Mouse (Mus musculus): ENCODE measurements around the gene Trim37. TPM values are rescaled to one million over a fixed set of nuclear protein-coding genes. Genes with fewer than 3 reads are reported as not detected.

The Trim37 gene
- polyA plus RNA-seq, 1 experiment from 2014 or later, result 40.4 TPM

DNA sequence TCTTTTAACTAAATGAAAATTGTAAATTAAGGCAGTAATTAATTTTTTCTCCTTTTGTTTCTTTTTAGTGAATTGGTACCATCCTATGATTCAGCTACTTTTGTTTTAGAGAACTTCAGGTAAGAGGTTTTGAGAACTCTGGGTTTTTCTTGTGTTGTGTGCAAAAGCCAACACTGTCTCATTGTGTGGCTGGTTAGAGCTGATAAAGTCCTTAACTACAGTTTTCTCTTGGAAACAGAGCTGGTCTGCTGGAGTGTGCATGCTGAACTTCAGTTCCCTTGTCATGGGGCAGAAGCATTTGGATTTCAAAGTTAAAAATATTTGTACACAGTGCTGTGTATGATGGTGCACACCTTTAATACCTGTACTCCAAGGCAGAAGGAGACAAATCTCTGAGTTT is 36.9 kb downstream of the Trim37 start:
- no peaks in the 10 kb centered on the region for H3K27me3 ChIP-seq (replicated peaks; ENCODE audit: control insufficient read depth, insufficient read depth, low read length)
- DNase-seq (ENCODE audit: low spot score), result no peak
- no peak overlapping the region for H3K4me3 ChIP-seq (ENCODE audit: low read depth, low read length)
- H3K27ac ChIP-seq (ENCODE audit: low read depth, low read length), result no peak overlapping the region
- H3K4me2 ChIP-seq, result no peak overlapping the region
- no peak for ATAC-seq (replicated peaks; ENCODE audit: low FRiP score)
- H3K4me1 ChIP-seq (replicated peaks; ENCODE audit: control insufficient read depth, insufficient read depth, low read length), result no peaks in the 10 kb centered on the region
- no peak overlapping the region for H3K9ac ChIP-seq (ENCODE audit: low read depth, low read length)
- no peaks in the 10 kb centered on the region for H3K9me3 ChIP-seq (ENCODE audit: control insufficient read depth, low read length)
- peaks cover 19% of the 10 kb centered on the region for H3K36me3 ChIP-seq (ENCODE audit: control insufficient read depth, insufficient read depth, low read length)

GRCm38 (mm10) chr11:87173625-87174024 is 46.7 kb downstream of the Trim37 start:
- no peak overlapping the region for H3K27ac ChIP-seq (ENCODE audit: low read depth, low read length)
- DNase-seq (ENCODE audit: low spot score), result no peak
- no peak overlapping the region for H3K4me2 ChIP-seq
- H3K9me3 ChIP-seq (ENCODE audit: control insufficient read depth, low read length), result no peaks in the 10 kb centered on the region
- H3K4me3 ChIP-seq (ENCODE audit: low read depth, low read length), result no peak overlapping the region
- 89% methylated on average over 5 of the region's 5 CpGs for WGBS
- no peak for ATAC-seq (replicated peaks; ENCODE audit: low FRiP score)
- H3K36me3 ChIP-seq (ENCODE audit: control insufficient read depth, insufficient read depth, low read length), result peaks cover 4% of the 10 kb centered on the region; the same call in 1 of the 2 replicates
- H3K9ac ChIP-seq (ENCODE audit: low read depth, low read length), result no peak overlapping the region
- H3K27me3 ChIP-seq (replicated peaks; ENCODE audit: control insufficient read depth, insufficient read depth, low read length), result no peaks in the 10 kb centered on the region
- no peaks in the 10 kb centered on the region for H3K4me1 ChIP-seq (replicated peaks; ENCODE audit: control insufficient read depth, insufficient read depth, low read length)

- WGBS, result 96% methylated on average over 4 of the region's 4 CpGs
- H3K9me3 ChIP-seq (ENCODE audit: control insufficient read depth, low read length), result no peaks in the 10 kb centered on the region
Measured at GRCm38 (mm10) chr11:87175031-87175430, 48.2 kb downstream of the Trim37 start.

GRCm38 (mm10) chr11:87212313-87212712 is 85.4 kb downstream of the Trim37 start:
- WGBS, result 55% methylated on average over 5 of the region's 5 CpGs
- no peak overlapping the region for H3K9ac ChIP-seq (ENCODE audit: low read depth, low read length)
- DNase-seq (ENCODE audit: low spot score) (no peak), ATAC-seq (replicated peaks; ENCODE audit: low FRiP score) (no peak)
- no peak overlapping the region for H3K4me3 ChIP-seq (ENCODE audit: low read depth, low read length)
- no peak overlapping the region for H3K27ac ChIP-seq (ENCODE audit: low read depth, low read length)
- no peaks in the 10 kb centered on the region for H3K9me3 ChIP-seq (ENCODE audit: control insufficient read depth, low read length)
- H3K4me1 ChIP-seq (replicated peaks; ENCODE audit: control insufficient read depth, insufficient read depth, low read length), result no peaks in the 10 kb centered on the region
- no peak overlapping the region for H3K4me2 ChIP-seq
- no peaks in the 10 kb centered on the region for H3K27me3 ChIP-seq (replicated peaks; ENCODE audit: control insufficient read depth, insufficient read depth, low read length)
- H3K36me3 ChIP-seq (ENCODE audit: control insufficient read depth, insufficient read depth, low read length), result no peaks in the 10 kb centered on the region; the same call in 1 of the 2 replicates

More at GRCm38 (mm10) chr11:87175031-87175430, 48.2 kb downstream of the Trim37 start:
- Histone ChIP-seq H3K4me2 (no peak overlapping the region), H3K9ac (ENCODE audit: low read depth, low read length) (no peak overlapping the region), H3K27me3 (replicated peaks; ENCODE audit: control insufficient read depth, insufficient read depth, low read length) (no peaks in the 10 kb centered on the region), H3K4me1 (replicated peaks; ENCODE audit: control insufficient read depth, insufficient read depth, low read length) (no peaks in the 10 kb centered on the region), H3K4me3 (ENCODE audit: low read depth, low read length) (no peak overlapping the region), H3K36me3 (ENCODE audit: control insufficient read depth, insufficient read depth, low read length) (peaks cover 4% of the 10 kb centered on the region; the same call in 1 of the 2 replicates), H3K27ac (ENCODE audit: low read depth, low read length) (no peak overlapping the region)
- ATAC-seq (replicated peaks; ENCODE audit: low FRiP score) (no peak), DNase-seq (ENCODE audit: low spot score) (no peak)

GRCm38 (mm10) chr11:87222686-87223085 is 95.8 kb downstream of the Trim37 start:
- WGBS, result 87% methylated on average over 3 of the region's 3 CpGs
- DNase-seq (ENCODE audit: low spot score), result no peak
- H3K27me3 ChIP-seq (replicated peaks; ENCODE audit: control insufficient read depth, insufficient read depth, low read length), result no peaks in the 10 kb centered on the region

GRCm38 (mm10) chr11:87227056-87227455 is 100.2 kb downstream of the Trim37 start:
- Histone ChIP-seq H3K4me3 (ENCODE audit: low read depth, low read length) (no peak overlapping the region), H3K4me2 (no peak overlapping the region), H3K9ac (ENCODE audit: low read depth, low read length) (no peak overlapping the region), H3K27ac (ENCODE audit: low read depth, low read length) (no peak overlapping the region), H3K27me3 (replicated peaks; ENCODE audit: control insufficient read depth, insufficient read depth, low read length) (no peaks in the 10 kb centered on the region), H3K9me3 (ENCODE audit: control insufficient read depth, low read length) (no peaks in the 10 kb centered on the region), H3K4me1 (replicated peaks; ENCODE audit: control insufficient read depth, insufficient read depth, low read length) (no peaks in the 10 kb centered on the region), H3K36me3 (ENCODE audit: control insufficient read depth, insufficient read depth, low read length) (peaks cover 2% of the 10 kb centered on the region; the same call in 1 of the 2 replicates)
- DNase-seq (ENCODE audit: low spot score) (no peak), ATAC-seq (replicated peaks; ENCODE audit: low FRiP score) (no peak)
- WGBS, result 79% methylated on average over 5 of the region's 5 CpGs

More at GRCm38 (mm10) chr11:87222686-87223085, 95.8 kb downstream of the Trim37 start:
- Histone ChIP-seq H3K9ac (ENCODE audit: low read depth, low read length) (no peak overlapping the region), H3K4me1 (replicated peaks; ENCODE audit: control insufficient read depth, insufficient read depth, low read length) (no peaks in the 10 kb centered on the region), H3K4me2 (no peak overlapping the region), H3K27ac (ENCODE audit: low read depth, low read length) (no peak overlapping the region), H3K4me3 (ENCODE audit: low read depth, low read length) (no peak overlapping the region), H3K36me3 (ENCODE audit: control insufficient read depth, insufficient read depth, low read length) (peaks cover 2% of the 10 kb centered on the region; the same call in 1 of the 2 replicates), H3K9me3 (ENCODE audit: control insufficient read depth, low read length) (no peaks in the 10 kb centered on the region)
- ATAC-seq (replicated peaks; ENCODE audit: low FRiP score), result no peak

DNA sequence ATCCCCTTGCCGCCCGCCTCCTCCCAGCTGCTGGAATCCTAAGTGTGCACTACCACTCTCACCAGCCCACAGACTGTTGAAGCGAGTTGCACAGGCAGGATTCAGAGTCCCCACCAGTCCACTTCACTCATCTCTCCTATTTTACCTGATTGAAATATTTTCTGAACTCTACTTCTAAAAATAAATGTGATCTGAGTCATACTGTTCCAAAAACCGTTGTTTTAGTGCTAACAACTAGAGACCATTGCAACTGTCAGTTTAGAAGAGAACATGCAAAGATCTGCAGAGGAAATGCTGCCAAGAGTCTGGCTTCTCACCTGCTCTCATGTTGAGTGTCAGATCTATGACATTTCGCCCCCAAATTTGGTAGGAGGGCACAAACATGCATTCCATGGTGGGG is 106.5 kb downstream of the Trim37 start:
- Histone ChIP-seq H3K4me2 (no peak overlapping the region), H3K36me3 (ENCODE audit: control insufficient read depth, insufficient read depth, low read length) (no peaks in the 10 kb centered on the region), H3K4me1 (replicated peaks; ENCODE audit: control insufficient read depth, insufficient read depth, low read length) (no peaks in the 10 kb centered on the region), H3K9me3 (ENCODE audit: control insufficient read depth, low read length) (no peaks in the 10 kb centered on the region), H3K27ac (ENCODE audit: low read depth, low read length) (no peak overlapping the region), H3K4me3 (ENCODE audit: low read depth, low read length) (no peak overlapping the region), H3K9ac (ENCODE audit: low read depth, low read length) (no peak overlapping the region), H3K27me3 (replicated peaks; ENCODE audit: control insufficient read depth, insufficient read depth, low read length) (no peaks in the 10 kb centered on the region)
- WGBS, result 88% methylated on average over 5 of the region's 5 CpGs
- no peak for DNase-seq (ENCODE audit: low spot score)
- no peak for ATAC-seq (replicated peaks; ENCODE audit: low FRiP score)

DNA sequence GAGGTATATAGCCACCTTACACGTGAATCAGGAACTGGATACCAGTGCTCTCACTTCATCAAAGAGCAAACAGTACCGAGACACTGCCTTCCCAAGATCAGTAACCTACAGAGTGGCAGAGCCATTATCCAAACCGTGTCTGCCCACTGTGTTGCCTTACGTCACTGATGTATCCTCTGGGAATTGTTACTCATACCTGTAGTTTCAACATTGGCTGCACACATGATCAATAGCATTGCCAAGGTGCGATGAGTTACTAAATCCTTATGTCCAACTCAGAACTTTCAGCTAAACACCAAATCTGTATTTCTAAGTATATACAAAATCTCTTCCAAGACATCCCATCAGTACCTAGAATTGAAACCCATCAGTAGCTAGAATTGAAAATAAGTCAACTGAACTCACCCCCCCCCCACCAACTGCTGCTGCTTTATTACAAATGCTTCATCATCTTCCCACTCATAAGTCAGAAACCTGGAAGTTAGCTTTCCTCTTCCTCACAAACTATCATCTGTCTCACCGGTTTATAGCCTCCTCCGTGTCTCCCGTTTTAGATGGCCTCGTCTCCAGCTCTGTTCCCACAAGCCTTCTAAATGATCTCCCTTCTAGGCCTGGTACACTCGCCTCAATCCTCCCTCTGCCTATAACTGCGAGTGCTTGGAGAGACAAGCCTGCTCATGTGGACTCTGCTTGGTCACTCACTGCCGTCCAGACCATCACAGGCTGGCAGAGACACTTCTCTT is 108.0 kb downstream of the Trim37 start:
- H3K27ac ChIP-seq (ENCODE audit: low read depth, low read length), result no peak overlapping the region

DNA sequence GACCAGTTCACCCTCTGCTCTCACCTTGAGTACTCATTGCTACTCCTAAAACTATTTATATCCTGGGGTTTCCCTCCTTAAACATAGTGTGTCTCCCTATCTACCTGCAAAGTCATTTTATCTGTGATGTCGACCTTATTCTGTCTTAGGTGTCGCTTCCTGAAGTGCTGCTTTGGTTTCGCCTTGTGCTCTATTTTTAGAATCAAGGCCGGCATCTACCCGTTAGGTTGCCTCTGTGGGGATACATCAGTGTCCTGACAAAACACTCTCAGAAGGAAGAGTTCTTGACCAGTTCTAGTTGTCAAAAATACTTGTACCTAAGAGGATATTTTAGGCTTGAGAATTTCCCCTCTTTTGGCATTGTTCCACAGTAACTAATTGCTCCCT is 108.6 kb downstream of the Trim37 start:
- Histone ChIP-seq H3K9me3 (ENCODE audit: control insufficient read depth, low read length) (no peaks in the 10 kb centered on the region), H3K9ac (ENCODE audit: low read depth, low read length) (no peak overlapping the region), H3K36me3 (ENCODE audit: control insufficient read depth, insufficient read depth, low read length) (no peaks in the 10 kb centered on the region), H3K27me3 (replicated peaks; ENCODE audit: control insufficient read depth, insufficient read depth, low read length) (no peaks in the 10 kb centered on the region), H3K4me2 (no peak overlapping the region), H3K4me1 (replicated peaks; ENCODE audit: control insufficient read depth, insufficient read depth, low read length) (no peaks in the 10 kb centered on the region), H3K27ac (ENCODE audit: low read depth, low read length) (no peak overlapping the region), H3K4me3 (ENCODE audit: low read depth, low read length) (no peak overlapping the region)
- no peak for ATAC-seq (replicated peaks; ENCODE audit: low FRiP score)
- DNase-seq (ENCODE audit: low spot score), result no peak
- whole genome bisulfite sequencing, result 60% methylated on average over 5 of the region's 5 CpGs

More for the DNA sequence above, 108.0 kb downstream of the Trim37 start:
- Histone ChIP-seq H3K9me3 (ENCODE audit: control insufficient read depth, low read length) (no peaks in the 10 kb centered on the region), H3K9ac (ENCODE audit: low read depth, low read length) (no peak overlapping the region), H3K4me2 (no peak overlapping the region), H3K4me1 (replicated peaks; ENCODE audit: control insufficient read depth, insufficient read depth, low read length) (no peaks in the 10 kb centered on the region), H3K36me3 (ENCODE audit: control insufficient read depth, insufficient read depth, low read length) (no peaks in the 10 kb centered on the region), H3K4me3 (ENCODE audit: low read depth, low read length) (no peak overlapping the region), H3K27me3 (replicated peaks; ENCODE audit: control insufficient read depth, insufficient read depth, low read length) (no peaks in the 10 kb centered on the region)
- WGBS, result 89% methylated on average over 12 of the region's 12 CpGs
- no peak for DNase-seq (ENCODE audit: low spot score)
- ATAC-seq (replicated peaks; ENCODE audit: low FRiP score), result no peak

Measured in liver, embryonic 11.5 days (tissue).